Mouse (Mus musculus): ENCODE results near the gene Cat. TPM values are rescaled to one million over a fixed set of nuclear protein-coding genes. Genes with fewer than 3 reads are reported as not detected.
A peak's percentile ranks its signal among the peaks of the same experiment; 100 is the strongest.

Cat gene
- total RNA-seq (2014; rRNA removed) (1,807 and 1,852 TPM in 2 replicates), polyA plus RNA-seq (2012; rRNA removed) (1,476 and 1,516 TPM in 2 replicates)

DNA sequence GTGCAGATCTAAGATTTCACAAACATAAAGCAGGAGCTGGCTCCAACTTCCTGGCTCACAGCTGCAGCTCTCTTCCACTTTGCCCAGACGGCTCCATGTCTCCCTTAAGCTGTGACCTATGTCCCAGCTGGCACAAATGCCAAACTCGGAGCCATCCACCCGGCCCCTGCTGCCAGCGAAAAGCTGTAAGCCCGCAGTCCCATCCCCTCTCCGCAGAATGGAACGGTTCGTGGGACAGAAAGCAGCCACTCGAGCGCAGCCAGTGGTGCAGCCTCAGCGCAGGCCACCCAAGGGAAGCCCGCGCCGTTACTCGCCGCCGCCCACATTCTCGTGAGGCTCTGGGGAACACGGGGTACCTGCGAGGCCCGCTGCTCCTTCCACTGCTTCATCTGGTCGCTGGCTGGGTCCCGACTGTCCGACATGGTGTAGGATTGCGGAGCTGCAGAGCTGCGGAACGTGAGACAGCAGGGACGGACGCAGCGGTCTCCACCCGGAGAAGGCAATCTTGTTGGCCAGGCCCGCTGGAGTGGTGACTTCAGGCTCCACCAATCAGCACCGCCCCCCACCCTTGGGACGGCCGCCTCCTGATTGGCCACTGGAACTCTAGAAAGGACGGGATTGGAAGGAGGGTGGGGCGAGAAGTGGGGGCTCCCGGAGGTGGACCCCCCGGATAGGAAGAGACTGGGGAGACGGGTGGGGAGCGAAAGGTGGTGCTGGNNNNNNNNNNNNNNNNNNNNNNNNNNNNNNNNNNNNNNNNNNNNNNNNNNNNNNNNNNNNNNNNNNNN lies at the start of gene Cat:
Gene Cat, minus strand, starts transcription at position 544 of the 785 bp plus-strand sequence.
- WGBS, result under 1% methylated on average over 41 of the region's 41 CpGs
- Histone ChIP-seq H3K27ac (replicated peaks; ENCODE audit: insufficient read depth, low read depth, low read length) (peak within 1 kb of the TSS; percentile 94), H3K36me3 (ENCODE audit: control insufficient read depth, insufficient read depth, low read length) (peaks cover 29% of the 10 kb centered on the region), H3K27me3 (ENCODE audit: control insufficient read depth, insufficient read depth, low read length) (no peaks in the 10 kb centered on the region), H3K79me2 (ENCODE audit: control insufficient read depth, insufficient read depth, low read length) (peaks cover 20% of the 10 kb centered on the region; the same call in 1 of the 2 replicates), H3K9ac (ENCODE audit: low read depth, low read length) (peak within 1 kb of the TSS; percentile 98), H3K4me1 (ENCODE audit: control insufficient read depth, insufficient read depth, low read length) (peaks cover 6% of the 10 kb centered on the region; the same call in 1 of the 2 replicates), H3K4me3 (ENCODE audit: insufficient read depth, low read depth, low read length) (peak within 1 kb of the TSS; percentile 94)
- peak; percentile 92 for DNase-seq (ENCODE audit: extremely low read depth, low read depth, low spot score)
- TF ChIP-seq POLR2A (IDR thresholded peaks at IDR 0.05; ENCODE audit: extremely low read depth, insufficient read depth, low read length), result peak; percentile 99
- 0 out of 2 replicates have a peak, but pooled peaks have one; percentile 5 for TF ChIP-seq CTCF (IDR thresholded peaks at IDR 0.05; ENCODE audit: low read depth, low read length)

DNA sequence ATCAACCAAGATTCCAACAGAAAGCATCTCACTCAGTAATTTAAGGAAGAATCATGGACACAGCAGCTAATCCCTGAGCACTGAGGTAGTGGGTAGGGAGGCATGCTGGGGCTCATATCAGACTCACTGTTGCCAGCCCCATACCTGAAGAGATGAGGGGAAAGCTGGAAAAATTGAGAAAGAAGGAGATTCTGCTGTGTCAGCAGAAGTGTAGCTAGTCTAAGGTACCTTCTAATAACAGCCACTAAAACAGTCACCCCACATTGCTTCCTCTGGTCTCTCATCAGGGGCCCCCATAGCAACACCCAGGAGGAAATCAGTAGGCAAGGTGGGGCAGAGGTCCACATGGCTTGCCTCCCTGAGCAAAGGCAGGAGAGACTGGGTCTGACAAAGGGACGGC lies 40.6 kb upstream of the Cat start:
- H3K36me3 ChIP-seq (ENCODE audit: control insufficient read depth, insufficient read depth, low read length), result no peaks in the 10 kb centered on the region
- no peak for DNase-seq (ENCODE audit: extremely low read depth, low read depth, low spot score)
- no peaks in the 10 kb centered on the region for H3K27me3 ChIP-seq (ENCODE audit: control insufficient read depth, insufficient read depth, low read length)
- no peak overlapping the region for H3K9ac ChIP-seq (ENCODE audit: low read depth, low read length)
- H3K27ac ChIP-seq (replicated peaks; ENCODE audit: insufficient read depth, low read depth, low read length), result no peak overlapping the region
- WGBS, result 94% methylated on average over 1 of the region's 1 CpGs
- H3K79me2 ChIP-seq (ENCODE audit: control insufficient read depth, insufficient read depth, low read length), result no peaks in the 10 kb centered on the region
- TF ChIP-seq POLR2A (IDR thresholded peaks at IDR 0.05; ENCODE audit: extremely low read depth, insufficient read depth, low read length) (no peak), CTCF (IDR thresholded peaks at IDR 0.05; ENCODE audit: low read depth, low read length) (no peak)
- no peak overlapping the region for H3K4me3 ChIP-seq (ENCODE audit: insufficient read depth, low read depth, low read length)
- no peaks in the 10 kb centered on the region for H3K4me1 ChIP-seq (ENCODE audit: control insufficient read depth, insufficient read depth, low read length)

DNA sequence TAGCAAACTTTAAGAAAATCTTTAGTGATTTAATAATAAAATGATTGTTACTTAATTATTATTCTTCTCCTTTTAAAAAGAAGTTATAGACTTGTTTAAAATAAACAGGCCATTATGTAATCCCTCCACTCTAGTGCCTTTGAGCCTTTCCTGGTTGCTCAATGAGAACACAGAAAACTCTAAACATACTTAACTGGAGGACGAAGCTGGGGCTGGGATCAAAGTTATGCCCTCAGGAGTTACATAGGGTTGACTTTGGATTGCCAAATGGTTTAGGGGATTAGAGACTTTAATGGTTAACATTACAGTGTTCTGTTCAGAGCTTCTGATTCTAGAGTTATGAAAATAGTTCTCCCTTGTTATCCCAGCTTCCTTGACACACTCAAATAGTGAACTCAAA lies 31.5 kb upstream of the Cat start:
- no peak overlapping the region for H3K27ac ChIP-seq (replicated peaks; ENCODE audit: insufficient read depth, low read depth, low read length)
- no peaks in the 10 kb centered on the region for H3K79me2 ChIP-seq (ENCODE audit: control insufficient read depth, insufficient read depth, low read length)

DNA sequence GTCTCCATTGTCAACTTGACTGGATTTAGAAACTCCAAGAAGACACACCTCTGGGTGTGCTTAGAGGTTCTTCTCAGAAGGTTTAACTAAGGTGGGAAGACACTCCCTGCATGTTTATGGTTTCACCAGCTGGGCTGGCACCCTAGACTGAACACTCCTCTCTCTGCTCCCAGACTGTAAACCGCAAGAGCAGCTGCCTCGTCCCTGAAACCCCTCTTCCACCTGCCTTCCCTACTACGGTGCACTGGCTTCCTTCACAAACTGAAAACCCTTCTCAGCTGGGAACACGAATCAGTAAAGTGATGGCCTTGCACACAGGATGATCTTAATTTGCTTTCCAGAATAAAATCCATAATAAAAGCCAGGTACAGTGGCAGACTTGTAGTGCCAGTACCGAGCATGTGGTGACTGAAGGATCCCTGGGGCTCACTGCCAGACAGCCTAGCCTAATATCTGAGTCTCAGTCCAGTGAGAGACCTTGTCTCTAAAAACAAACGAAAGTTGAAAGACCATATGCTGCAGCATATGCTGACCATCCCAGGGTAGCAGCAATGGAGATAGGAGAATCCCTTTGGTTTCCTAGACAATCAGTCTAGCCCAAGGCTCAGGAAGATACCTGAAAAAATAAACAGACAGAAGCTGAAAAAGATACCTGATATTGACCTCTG lies 30.7 kb upstream of the Cat start:
- peaks cover 15% of the 10 kb centered on the region for H3K4me1 ChIP-seq (ENCODE audit: control insufficient read depth, insufficient read depth, low read length)
- no peaks in the 10 kb centered on the region for H3K79me2 ChIP-seq (ENCODE audit: control insufficient read depth, insufficient read depth, low read length)
- no peak for DNase-seq (ENCODE audit: extremely low read depth, low read depth, low spot score)
- WGBS, result 56% methylated on average over 6 of the region's 6 CpGs
- peak overlapping the region; percentile 72 for H3K27ac ChIP-seq (replicated peaks; ENCODE audit: insufficient read depth, low read depth, low read length)
- no peak overlapping the region for H3K9ac ChIP-seq (ENCODE audit: low read depth, low read length)
- no peaks in the 10 kb centered on the region for H3K36me3 ChIP-seq (ENCODE audit: control insufficient read depth, insufficient read depth, low read length)
- no peak overlapping the region for H3K4me3 ChIP-seq (ENCODE audit: insufficient read depth, low read depth, low read length)
- TF ChIP-seq CTCF (IDR thresholded peaks at IDR 0.05; ENCODE audit: low read depth, low read length) (no peak), POLR2A (IDR thresholded peaks at IDR 0.05; ENCODE audit: extremely low read depth, insufficient read depth, low read length) (no peak)
- H3K27me3 ChIP-seq (ENCODE audit: control insufficient read depth, insufficient read depth, low read length), result no peaks in the 10 kb centered on the region

More for the DNA sequence above, 31.5 kb upstream of the Cat start:
- peak; percentile 82 for DNase-seq (ENCODE audit: extremely low read depth, low read depth, low spot score)
- H3K27me3 ChIP-seq (ENCODE audit: control insufficient read depth, insufficient read depth, low read length), result no peaks in the 10 kb centered on the region
- no peak for TF ChIP-seq POLR2A (IDR thresholded peaks at IDR 0.05; ENCODE audit: extremely low read depth, insufficient read depth, low read length)
- no peak for TF ChIP-seq CTCF (IDR thresholded peaks at IDR 0.05; ENCODE audit: low read depth, low read length)
- H3K4me1 ChIP-seq (ENCODE audit: control insufficient read depth, insufficient read depth, low read length), result peaks cover 14% of the 10 kb centered on the region
- 13% methylated on average over 1 of the region's 1 CpGs for WGBS
- no peak overlapping the region for H3K4me3 ChIP-seq (ENCODE audit: insufficient read depth, low read depth, low read length)
- H3K9ac ChIP-seq (ENCODE audit: low read depth, low read length), result no peak overlapping the region
- H3K36me3 ChIP-seq (ENCODE audit: control insufficient read depth, insufficient read depth, low read length), result no peaks in the 10 kb centered on the region

DNA sequence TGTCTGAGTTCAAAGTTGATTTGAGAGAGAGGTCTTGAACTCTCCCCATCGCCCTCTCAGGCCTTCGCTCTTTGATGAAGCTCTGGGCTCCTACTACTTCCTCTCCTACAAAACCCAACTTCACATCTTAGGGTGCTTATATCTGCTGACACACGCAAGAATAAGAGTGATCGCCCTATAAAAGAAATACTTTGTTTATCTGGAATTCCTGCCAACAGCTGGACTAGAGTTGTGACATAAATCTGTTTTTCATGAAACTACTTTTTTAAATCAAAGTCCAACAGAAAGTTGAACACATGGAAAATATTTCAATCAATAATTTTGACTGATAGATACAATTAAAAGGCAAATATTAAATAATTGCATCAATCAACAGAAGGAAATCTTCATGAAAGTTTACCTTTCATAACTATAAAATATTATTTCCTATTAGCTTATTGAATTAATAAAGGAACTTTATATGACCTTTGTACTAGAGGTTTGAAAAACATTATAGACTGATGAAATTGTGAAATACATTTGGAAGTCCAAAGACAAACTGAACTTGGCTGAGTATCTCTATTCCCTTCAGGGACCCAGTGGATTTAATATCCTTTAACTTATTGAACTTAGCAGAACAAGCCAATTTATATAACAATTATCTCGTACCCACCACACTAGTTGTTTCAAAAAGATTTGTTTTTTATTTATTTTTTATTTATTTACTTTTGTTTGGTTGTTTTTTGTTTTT lies 27.3 kb upstream of the Cat start:
- DNase-seq (ENCODE audit: extremely low read depth, low read depth, low spot score), result peak; percentile 94
- H3K4me3 ChIP-seq (ENCODE audit: insufficient read depth, low read depth, low read length), result no peak overlapping the region
- 19% methylated on average over 5 of the region's 5 CpGs for WGBS
- peak overlapping the region; percentile 60; the same call in 1 of the 2 replicates for H3K9ac ChIP-seq (ENCODE audit: low read depth, low read length)
- TF ChIP-seq POLR2A (IDR thresholded peaks at IDR 0.05; ENCODE audit: extremely low read depth, insufficient read depth, low read length) (no peak), CTCF (IDR thresholded peaks at IDR 0.05; ENCODE audit: low read depth, low read length) (no peak)
- no peaks in the 10 kb centered on the region for H3K36me3 ChIP-seq (ENCODE audit: control insufficient read depth, insufficient read depth, low read length)
- H3K27ac ChIP-seq (replicated peaks; ENCODE audit: insufficient read depth, low read depth, low read length), result peak overlapping the region; percentile 100
- H3K27me3 ChIP-seq (ENCODE audit: control insufficient read depth, insufficient read depth, low read length), result no peaks in the 10 kb centered on the region
- H3K4me1 ChIP-seq (ENCODE audit: control insufficient read depth, insufficient read depth, low read length), result peaks cover 16% of the 10 kb centered on the region
- no peaks in the 10 kb centered on the region for H3K79me2 ChIP-seq (ENCODE audit: control insufficient read depth, insufficient read depth, low read length)
